Mouse (Mus musculus): Measurements from ENCODE around the gene Arfrp1. TPM values are rescaled to one million over a fixed set of nuclear protein-coding genes. Genes with fewer than 3 reads are reported as not detected.
A peak's percentile ranks its signal among the peaks of the same experiment; 100 is the strongest.

Arfrp1 gene
- polyA plus RNA-seq, 1 experiment from 2014 or later = 52.6 TPM

DNA sequence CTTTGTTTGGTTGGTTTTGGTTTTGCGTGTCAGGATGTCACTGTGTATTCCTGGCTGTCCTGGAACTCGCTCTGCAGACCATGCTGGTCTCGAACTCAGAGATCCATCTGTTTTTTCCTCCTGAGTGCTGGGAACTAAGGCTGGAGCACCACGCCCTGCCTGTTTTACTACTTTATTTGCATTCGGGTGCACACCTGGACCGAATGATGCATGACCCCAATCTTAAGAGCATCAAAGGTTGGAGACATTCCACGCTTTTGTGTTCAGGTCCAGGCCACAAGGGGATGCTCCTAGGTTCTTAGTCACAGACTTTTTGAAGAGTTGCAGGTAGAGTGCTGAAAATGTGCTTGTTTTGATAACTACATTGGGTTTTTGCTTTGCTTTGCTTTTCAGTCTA is 45.1 kb downstream of the Arfrp1 start:
- H3K4me1 ChIP-seq (replicated peaks; ENCODE audit: control insufficient read depth, insufficient read depth, low read length) = 0 out of 2 replicates have a peak, but pooled peaks cover 6% of the 10 kb centered on the region
- H3K4me3 ChIP-seq (ENCODE audit: low read depth, low read length) = peak overlapping the region; percentile 47
- H3K36me3 ChIP-seq (ENCODE audit: control insufficient read depth, insufficient read depth, low read length) = peaks cover 26% of the 10 kb centered on the region
- ATAC-seq (replicated peaks; ENCODE audit: low FRiP score, low TSS enrichment, low read depth) = no peak
- peak overlapping the region; percentile 81 for H3K4me2 ChIP-seq (ENCODE audit: low read length)
- 12% methylated on average over 7 of the region's 7 CpGs for WGBS
- no peaks in the 10 kb centered on the region for H3K9me3 ChIP-seq (ENCODE audit: control insufficient read depth, low read length)
- peaks cover 7% of the 10 kb centered on the region; the same call in 1 of the 2 replicates for H3K27me3 ChIP-seq (replicated peaks; ENCODE audit: control insufficient read depth, insufficient read depth, low read length)
- peak overlapping the region; percentile 58 for H3K9ac ChIP-seq (ENCODE audit: low read length)
- H3K27ac ChIP-seq (ENCODE audit: low read depth) = no peak overlapping the region
- DNase-seq (ENCODE audit: low spot score) = no peak

DNA sequence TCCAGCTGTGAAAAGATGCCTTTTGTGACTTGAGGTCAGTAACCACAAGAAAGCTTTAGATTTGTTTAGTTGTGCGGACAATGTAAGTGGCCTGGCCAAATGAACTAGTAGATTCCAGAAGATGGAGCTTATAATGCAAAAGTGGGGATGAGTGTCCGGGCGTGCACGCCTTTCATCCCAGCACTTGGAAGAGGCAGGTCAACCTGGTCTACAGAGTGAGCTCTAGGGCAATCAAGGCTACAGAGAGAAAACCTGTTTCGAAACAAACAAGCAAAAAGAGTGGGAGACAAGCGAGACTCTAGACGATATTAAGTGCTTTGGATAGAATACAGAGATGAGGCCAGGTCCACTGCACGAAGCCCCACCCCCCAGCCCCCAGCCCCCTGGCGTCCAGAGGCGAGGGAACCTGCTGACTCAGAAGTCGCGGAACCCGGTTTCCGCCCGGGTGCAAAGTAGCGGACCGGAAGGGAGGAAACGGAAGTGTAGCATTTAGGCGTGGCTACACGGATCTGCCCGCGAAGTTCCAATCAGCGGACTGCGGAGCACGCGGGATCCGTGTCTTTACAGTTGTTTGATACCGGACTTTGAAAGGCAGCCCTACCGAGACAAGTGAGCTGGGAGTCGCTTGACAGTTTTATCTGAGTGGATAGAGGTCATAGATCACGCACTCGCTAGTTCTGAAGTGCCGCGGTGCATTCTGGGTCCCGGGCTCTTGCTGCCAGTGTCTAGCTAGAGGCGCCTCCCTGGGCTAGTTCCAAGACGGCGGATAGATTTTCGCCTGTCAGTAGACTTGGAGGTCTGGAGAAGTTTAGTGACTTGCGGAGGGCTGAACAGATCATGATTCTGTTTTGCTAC is 45.7 kb downstream of the Arfrp1 start, which contains the start of gene Rtel1:
Gene Rtel1, plus strand, starts transcription at position 492 of the 855 bp plus-strand sequence.
- H3K4me2 ChIP-seq (ENCODE audit: low read length) = peak within 1 kb of the TSS; percentile 81
- 0 out of 2 replicates have a peak, but pooled peaks cover 6% of the 10 kb centered on the region for H3K4me1 ChIP-seq (replicated peaks; ENCODE audit: control insufficient read depth, insufficient read depth, low read length)
- DNase-seq (ENCODE audit: low spot score) (peak; percentile 92), ATAC-seq (replicated peaks; ENCODE audit: low FRiP score, low TSS enrichment, low read depth) (peak; percentile 93)
- peak within 1 kb of the TSS; percentile 58 for H3K9ac ChIP-seq (ENCODE audit: low read length)
- peak within 1 kb of the TSS; percentile 47 for H3K4me3 ChIP-seq (ENCODE audit: low read depth, low read length)
- peak within 1 kb of the TSS; percentile 3; the same call in 1 of the 2 replicates for H3K27ac ChIP-seq (ENCODE audit: low read depth)
- peaks cover 20% of the 10 kb centered on the region for H3K36me3 ChIP-seq (ENCODE audit: control insufficient read depth, insufficient read depth, low read length)
- no peaks in the 10 kb centered on the region for H3K9me3 ChIP-seq (ENCODE audit: control insufficient read depth, low read length)
- H3K27me3 ChIP-seq (replicated peaks; ENCODE audit: control insufficient read depth, insufficient read depth, low read length) = peaks cover 13% of the 10 kb centered on the region
- WGBS = 6% methylated on average over 40 of the region's 40 CpGs

DNA sequence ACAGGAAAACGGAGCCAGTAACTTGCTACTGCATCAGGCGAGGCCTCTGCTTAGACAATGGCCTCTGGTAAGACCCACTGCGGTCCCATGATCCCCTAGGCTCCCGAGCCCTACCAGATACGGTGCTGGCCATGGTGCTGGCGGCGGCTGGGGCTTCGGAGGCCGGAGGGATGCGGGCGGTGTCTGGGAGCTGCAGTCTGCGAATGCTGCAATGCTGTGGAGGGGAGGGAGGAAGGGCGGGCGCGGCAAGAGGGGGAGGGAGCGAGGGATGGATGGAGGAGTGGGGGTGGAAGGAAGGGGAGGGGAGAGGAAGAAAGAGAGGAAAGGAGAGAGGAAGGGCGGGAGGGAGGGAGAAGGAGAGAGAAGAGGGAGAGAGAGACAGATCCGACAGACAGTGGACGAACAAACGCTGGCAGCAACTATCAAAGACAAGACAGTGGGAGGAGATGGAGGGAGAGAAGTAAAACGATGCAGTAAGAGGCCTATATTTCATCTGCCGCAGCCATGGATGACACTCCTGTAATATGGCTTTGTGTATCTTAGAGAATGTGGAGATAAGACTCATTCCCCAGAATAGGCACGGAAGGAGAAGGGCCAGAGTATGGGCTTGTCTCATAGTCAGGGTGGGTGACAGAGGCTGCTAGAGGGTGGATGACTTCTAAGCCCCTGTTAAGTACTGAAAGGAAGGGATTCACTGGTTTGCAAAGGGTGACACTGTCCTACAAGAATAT is 51.0 kb downstream of the Arfrp1 start, which contains the start of gene Stmn3:
Gene Stmn3, minus strand, starts transcription at position 421 of the 731 bp plus-strand sequence.
- H3K27ac ChIP-seq (ENCODE audit: low read depth) = no peak within 1 kb of the TSS
- H3K4me3 ChIP-seq (ENCODE audit: low read depth, low read length) = peak within 1 kb of the TSS; percentile 20
- no peak within 1 kb of the TSS for H3K9ac ChIP-seq (ENCODE audit: low read length)
- no peaks in the 10 kb centered on the region for H3K9me3 ChIP-seq (ENCODE audit: control insufficient read depth, low read length)
- H3K4me2 ChIP-seq (ENCODE audit: low read length) = peak within 1 kb of the TSS; percentile 20
- DNase-seq (ENCODE audit: low spot score) = peak; percentile 87
- peaks cover 43% of the 10 kb centered on the region for H3K27me3 ChIP-seq (replicated peaks; ENCODE audit: control insufficient read depth, insufficient read depth, low read length)
- H3K4me1 ChIP-seq (replicated peaks; ENCODE audit: control insufficient read depth, insufficient read depth, low read length) = no peaks in the 10 kb centered on the region; the same call in 1 of the 2 replicates
- no peaks in the 10 kb centered on the region for H3K36me3 ChIP-seq (ENCODE audit: control insufficient read depth, insufficient read depth, low read length)
- WGBS = 4% methylated on average over 23 of the region's 23 CpGs
- ATAC-seq (replicated peaks; ENCODE audit: low FRiP score, low TSS enrichment, low read depth) = peak; percentile 76; the same call in 1 of the 2 replicates

DNA sequence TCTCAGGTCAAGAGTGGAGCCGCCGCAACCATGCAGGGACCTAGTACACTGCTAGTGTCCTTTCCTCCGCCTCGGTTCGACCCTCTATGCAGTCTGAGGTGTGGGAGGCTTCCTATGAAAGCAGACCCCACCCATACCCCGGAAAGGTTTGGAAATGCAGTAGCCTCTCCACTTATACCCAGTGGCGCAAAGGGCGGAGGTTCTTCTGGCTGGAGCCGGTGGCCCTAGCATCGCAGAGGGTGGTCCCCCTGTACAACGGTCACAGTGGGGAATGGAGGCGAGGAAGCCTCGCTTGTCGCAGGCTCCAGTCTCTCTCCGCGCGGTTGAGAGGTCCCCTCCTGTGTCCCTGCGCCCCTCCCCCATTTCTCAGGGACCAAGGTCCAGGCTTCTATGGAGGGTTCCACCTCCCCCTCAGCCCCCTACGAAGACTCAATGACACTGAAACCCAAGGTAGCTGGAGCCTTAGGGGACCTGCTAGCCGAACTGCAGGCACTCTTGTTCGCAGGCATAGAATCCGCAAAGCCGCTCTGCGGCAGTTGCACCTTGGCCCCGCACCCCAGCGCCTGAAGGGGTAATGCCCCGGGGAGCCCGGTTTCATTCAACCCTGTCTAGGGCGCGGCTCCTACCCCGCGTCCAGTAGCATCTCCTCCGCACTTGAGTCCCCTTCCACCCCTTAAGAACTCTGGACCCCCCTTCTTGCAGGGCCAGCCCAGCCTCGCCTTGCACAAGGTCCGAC is 51.7 kb downstream of the Arfrp1 start:
- H3K36me3 ChIP-seq (ENCODE audit: control insufficient read depth, insufficient read depth, low read length) = no peaks in the 10 kb centered on the region
- H3K4me3 ChIP-seq (ENCODE audit: low read depth, low read length) = peak overlapping the region; percentile 20
- no peaks in the 10 kb centered on the region; the same call in 1 of the 2 replicates for H3K4me1 ChIP-seq (replicated peaks; ENCODE audit: control insufficient read depth, insufficient read depth, low read length)
- H3K27me3 ChIP-seq (replicated peaks; ENCODE audit: control insufficient read depth, insufficient read depth, low read length) = peaks cover 43% of the 10 kb centered on the region
- peak overlapping the region; percentile 20 for H3K4me2 ChIP-seq (ENCODE audit: low read length)
- H3K9me3 ChIP-seq (ENCODE audit: control insufficient read depth, low read length) = no peaks in the 10 kb centered on the region
- no peak overlapping the region for H3K27ac ChIP-seq (ENCODE audit: low read depth)
- no peak for DNase-seq (ENCODE audit: low spot score)
- WGBS = 3% methylated on average over 35 of the region's 35 CpGs
- ATAC-seq (replicated peaks; ENCODE audit: low FRiP score, low TSS enrichment, low read depth) = peak; percentile 43; the same call in 1 of the 2 replicates
- H3K9ac ChIP-seq (ENCODE audit: low read length) = no peak overlapping the region

DNA sequence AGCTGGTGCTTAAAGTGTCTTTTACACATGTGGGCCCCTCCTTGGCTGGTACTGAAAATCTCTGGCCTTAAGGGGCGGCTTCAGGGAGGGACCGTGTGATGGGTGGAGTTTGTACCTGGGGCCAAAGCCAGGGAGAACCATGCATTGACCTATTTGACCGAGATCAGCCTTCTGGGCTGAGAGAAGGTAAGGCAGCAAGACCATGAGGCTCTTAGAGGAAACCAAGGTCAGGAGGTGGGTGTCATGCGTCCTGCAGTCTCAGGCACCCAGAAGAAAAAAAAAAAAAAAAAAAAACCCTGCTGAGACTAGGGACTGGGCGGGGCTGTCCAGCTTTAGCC is 52.2 kb downstream of the Arfrp1 start:
- Histone ChIP-seq H3K27me3 (replicated peaks; ENCODE audit: control insufficient read depth, insufficient read depth, low read length) (peaks cover 47% of the 10 kb centered on the region), H3K36me3 (ENCODE audit: control insufficient read depth, insufficient read depth, low read length) (no peaks in the 10 kb centered on the region), H3K27ac (ENCODE audit: low read depth) (no peak overlapping the region), H3K4me3 (ENCODE audit: low read depth, low read length) (0 out of 2 replicates have a peak overlapping the region, but pooled peaks have one; percentile 20), H3K9ac (ENCODE audit: low read length) (no peak overlapping the region), H3K4me2 (ENCODE audit: low read length) (no peak overlapping the region), H3K9me3 (ENCODE audit: control insufficient read depth, low read length) (no peaks in the 10 kb centered on the region), H3K4me1 (replicated peaks; ENCODE audit: control insufficient read depth, insufficient read depth, low read length) (no peaks in the 10 kb centered on the region; the same call in 1 of the 2 replicates)
- 11% methylated on average over 5 of the region's 5 CpGs for WGBS
- DNase-seq (ENCODE audit: low spot score) = no peak
- no peak for ATAC-seq (replicated peaks; ENCODE audit: low FRiP score, low TSS enrichment, low read depth)

DNA sequence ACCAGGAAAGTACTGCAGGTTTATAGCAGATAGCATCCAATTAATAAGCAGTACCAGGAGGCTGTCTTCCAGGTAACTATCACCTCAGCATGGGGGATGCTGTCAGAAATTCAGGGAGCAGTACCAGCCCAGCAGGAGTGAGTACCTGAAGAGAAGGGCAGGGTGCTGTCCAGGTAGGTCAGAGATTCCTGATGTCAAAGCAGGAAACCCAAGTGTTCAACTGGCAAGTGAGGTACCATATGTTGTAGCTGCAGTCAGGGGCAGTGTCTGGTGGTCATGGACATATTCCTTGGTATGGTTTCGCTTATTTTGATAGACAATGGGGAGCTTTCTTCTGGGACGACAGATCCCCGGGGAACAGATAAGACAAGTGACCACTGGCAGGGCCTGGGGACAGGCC is 52.8 kb downstream of the Arfrp1 start:
- DNase-seq (ENCODE audit: low spot score) (no peak), ATAC-seq (replicated peaks; ENCODE audit: low FRiP score, low TSS enrichment, low read depth) (no peak)
- 67% methylated on average over 3 of the region's 3 CpGs for WGBS
- Histone ChIP-seq H3K9ac (ENCODE audit: low read length) (no peak overlapping the region), H3K4me3 (ENCODE audit: low read depth, low read length) (no peak overlapping the region), H3K4me2 (ENCODE audit: low read length) (no peak overlapping the region), H3K36me3 (ENCODE audit: control insufficient read depth, insufficient read depth, low read length) (no peaks in the 10 kb centered on the region), H3K4me1 (replicated peaks; ENCODE audit: control insufficient read depth, insufficient read depth, low read length) (no peaks in the 10 kb centered on the region; the same call in 1 of the 2 replicates), H3K9me3 (ENCODE audit: control insufficient read depth, low read length) (no peaks in the 10 kb centered on the region), H3K27me3 (replicated peaks; ENCODE audit: control insufficient read depth, insufficient read depth, low read length) (peaks cover 52% of the 10 kb centered on the region), H3K27ac (ENCODE audit: low read depth) (no peak overlapping the region)
